Mouse (Mus musculus) R1 (cell line): Measurements from ENCODE around the gene Dera.
A peak's percentile ranks its signal among the peaks of the same experiment; 100 is the strongest.

Experiments
- DNase-seq: peaks from one replicate; pipeline ENCODE4 v3.0.0-alpha.2; 2018; ENCODE audit warnings: low read depth, low spot score

Gene Dera

DNA sequence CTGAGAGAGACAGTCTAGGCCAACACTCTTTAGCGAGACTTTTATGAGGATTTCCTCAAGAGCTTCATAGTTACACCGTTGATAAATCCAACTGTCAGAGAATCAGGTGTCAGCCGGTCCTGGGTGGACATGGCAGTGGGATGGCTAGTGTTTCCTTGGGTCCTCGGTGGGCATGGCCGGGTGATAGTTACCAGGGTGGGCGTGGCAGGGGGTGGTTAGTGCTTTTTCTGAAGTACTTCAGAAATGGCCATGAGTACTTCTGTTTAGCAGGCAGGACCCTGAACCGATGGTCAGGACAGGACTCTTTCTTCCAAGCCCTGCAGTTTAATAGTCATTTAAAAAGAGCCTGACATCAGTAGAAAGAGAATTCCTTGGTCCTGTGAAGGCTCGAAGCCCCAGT lies 52.5 kb downstream of the Dera start:
- no peak for DNase-seq

DNA sequence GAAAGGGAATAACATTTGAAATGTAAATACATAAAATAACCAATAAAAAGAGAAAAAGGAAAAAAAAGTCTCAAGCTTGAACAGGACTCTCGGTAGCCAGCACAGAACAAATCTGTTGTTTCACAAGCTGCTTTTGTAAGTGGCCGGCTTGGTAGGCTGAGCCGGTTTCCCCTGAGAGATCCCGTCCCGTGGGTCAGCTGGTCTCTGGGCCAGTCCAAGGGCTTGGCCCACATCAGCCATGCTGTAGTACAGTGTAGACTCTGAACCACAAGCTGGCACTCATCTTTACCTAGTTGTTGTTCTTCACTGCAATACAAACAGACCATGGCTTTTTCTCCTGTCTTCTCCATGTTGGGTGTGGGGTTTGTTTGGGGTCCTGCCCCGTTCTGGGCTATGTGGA lies 53.0 kb downstream of the Dera start:
- no peak for DNase-seq

DNA sequence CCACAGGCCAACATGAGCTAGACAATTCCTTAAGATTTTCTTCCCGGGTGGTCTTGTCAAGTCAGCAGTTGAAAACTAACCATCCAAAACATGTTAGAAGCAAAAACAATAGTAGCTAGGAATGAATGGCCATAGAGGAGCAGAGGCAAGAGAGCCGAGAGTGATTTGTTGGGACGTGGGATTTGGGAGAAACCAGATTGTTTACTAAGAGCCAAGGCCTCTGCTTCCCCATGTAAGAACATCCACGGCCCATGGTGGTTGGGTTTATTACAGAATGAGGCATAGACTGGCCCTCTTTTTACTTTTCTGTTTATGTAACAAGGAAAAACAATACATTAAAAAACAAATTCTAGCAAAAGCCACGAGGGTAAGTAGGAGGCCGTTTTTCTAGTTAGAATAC lies 54.4 kb downstream of the Dera start:
- no peak for DNase-seq

DNA sequence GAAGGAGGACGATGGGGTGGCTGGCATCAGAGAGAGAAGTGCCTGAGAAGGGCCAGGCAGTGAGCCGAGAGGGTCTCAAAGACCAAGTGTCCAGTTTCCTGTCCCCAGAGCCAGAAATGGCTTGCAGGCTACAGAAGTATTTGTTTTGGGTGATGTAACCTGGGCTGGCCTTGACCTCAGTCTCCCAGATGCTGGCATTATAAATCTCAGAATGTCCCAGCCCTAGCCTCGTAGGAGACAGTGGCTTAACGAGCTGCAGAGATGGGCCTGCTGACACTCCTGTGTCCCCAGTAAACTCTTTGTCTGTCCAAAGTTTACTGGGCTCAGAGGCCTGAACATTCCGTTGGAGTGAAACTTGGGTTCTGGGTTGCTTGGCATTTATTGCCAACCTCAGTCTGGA lies 55.8 kb downstream of the Dera start:
- DNase-seq, result no peak

DNA sequence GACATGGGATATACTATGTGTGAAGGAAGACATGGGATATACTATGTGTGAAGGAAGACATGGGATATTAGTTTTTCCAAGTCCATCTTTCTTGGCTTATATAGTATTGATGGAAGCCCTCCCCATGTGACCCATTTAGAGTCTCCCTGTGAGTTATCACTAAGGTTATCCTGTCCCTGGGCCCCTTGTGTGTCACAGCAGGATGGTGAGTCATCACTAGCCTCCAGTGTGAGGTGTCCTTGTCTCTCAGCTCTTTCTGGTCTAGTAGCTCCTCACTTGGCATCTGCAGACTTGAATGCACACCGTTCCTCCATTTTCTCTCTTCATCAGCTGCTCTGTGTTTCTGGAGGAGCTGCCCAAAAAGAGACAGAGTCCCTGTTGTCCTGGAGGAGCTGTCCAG lies 59.7 kb downstream of the Dera start:
- no peak for DNase-seq

DNA sequence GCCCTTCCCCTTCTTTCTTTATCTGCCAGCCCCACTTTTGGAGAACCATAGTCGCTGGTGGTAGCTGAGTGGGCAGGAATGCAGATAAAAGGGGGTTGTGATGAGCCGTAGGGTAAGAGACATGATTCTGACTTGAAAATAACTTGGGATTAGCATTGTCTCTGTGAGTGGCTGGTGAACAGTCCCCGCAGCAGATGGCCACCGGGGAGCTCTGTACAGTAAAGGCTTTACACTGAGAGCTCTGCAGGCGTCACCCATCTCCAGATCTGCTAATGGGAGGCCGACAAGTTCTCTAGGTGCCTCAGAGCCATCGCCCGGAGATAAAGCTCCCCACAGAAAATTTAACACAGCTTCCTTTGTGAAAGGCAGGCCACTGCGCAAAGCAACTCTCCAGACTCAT lies 62.2 kb downstream of the Dera start:
- no peak for DNase-seq

DNA sequence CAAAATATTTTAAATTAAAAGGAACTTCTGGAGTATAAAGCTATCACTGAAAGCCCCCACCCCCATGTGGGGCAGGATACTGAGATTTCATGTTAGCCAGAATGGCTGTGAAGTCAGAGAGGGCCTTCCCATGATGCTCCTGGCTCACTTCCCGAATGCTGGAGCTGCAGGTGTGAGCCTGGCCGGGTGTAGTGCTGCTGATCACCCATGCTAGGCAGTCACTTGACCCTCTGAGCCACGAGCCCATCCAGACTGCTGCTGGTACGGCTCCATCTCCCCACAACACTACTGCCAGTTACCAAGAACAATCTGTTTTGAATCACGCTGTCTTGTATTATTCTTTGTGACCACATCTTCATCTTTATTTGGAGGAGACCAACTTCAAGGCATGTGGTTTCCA lies 68.2 kb downstream of the Dera start:
- no peak for DNase-seq

DNA sequence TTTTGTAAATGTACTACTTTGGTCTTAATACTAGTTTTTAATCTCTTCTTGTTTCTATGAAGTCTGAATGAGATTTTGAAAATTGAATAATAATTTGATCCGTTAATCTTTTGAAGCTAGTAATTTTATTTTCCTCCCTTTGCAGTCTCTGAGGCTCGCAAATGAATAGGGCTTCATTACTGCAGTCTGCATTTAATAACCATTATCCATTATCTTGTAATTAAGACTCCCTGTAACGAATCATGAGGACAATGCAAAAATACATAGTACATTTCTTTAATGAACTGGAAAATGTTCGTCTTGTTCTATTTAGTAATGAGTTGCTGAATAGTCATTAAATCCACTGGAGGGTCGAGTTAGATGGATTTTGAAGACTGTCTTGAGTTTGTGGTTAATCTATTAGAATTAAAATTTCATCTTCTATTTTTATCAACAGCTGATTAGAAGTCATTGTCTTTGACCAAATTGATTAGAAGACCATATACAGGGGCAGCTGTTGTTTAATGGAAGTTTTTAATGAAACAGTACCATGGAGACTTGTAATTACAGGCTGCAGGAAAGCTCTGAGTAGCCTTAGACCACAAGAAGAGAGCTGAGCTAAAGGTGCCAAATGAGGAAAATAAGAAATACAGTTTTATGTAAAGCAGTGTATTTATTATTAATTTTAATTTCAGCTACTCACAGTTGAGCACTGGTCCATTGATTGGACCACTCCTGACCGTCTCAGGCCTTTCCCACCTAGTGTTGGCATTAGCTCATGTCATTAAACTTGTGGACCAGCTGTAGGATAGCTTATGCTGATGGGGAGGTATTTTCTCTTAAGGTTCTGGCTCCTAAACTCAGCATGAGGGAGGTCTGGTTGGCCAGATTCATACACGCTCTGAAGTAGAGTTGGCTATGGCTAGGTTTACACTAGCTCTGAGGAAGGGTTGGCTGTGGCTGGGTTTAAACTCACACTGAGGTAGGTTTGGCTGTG lies 70.0 kb downstream of the Dera start:
- DNase-seq, result no peak

DNA sequence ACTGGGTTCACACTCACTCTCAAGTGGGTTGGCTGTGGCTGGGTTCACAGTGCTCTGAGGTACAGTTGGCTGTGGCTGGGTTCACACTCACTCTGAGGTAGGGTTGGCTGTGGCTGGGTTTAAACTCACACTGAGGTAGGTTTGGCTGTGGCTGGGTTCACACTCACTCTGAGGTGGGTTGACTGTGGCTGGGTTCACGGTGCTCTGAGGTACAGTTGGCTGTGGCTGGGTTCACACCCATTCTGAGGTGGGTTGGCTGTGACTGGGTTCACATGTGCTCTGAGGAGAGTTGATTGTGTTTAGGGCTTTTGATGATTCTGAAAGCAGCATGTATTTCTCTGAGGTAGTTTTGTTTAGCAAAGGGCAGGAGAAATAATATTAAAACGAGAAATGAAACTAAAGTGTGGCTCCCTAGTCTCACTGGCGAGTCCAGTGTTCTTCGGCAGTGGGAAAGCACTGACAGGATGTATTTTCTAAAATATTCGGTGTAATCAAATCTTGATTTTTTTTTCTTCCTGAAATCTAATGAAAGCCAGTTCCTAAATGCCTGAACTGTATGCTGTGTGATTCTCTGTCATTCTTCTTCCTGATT lies 70.8 kb downstream of the Dera start:
- DNase-seq, result no peak

DNA sequence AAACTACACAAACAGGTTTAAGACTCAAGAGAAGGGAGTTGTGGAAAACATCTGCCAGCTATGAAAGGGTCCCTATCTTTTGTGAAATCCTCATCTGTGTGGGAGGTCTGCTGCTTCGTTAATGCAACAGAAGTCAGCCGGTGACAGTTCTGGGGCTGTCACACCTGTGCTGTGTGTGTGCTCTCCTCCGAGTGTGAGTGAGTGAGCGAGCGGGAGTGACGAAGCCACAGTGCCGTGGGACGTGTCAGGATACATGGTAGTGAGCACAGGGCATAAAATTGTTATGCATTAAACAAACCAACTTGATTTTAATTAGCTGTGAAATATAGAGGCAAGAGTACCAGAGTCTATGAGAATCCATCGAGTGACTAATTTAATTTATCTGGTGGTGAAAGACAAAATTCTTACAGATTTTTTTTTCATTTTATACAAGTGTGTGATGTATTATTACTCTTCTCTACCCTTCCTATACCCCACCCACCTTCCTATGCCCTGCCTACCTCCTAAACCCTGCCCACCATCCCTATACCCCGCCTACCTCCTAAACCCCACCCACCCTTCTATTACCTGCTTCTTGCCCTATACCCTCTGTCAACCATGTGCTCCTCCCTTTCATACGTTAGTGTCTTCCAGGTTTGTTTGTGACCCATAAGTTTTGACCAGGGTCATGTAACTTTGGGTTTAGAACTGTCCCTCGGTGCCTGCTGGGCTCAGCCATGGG lies 74.9 kb downstream of the Dera start:
- DNase-seq, result no peak

DNA sequence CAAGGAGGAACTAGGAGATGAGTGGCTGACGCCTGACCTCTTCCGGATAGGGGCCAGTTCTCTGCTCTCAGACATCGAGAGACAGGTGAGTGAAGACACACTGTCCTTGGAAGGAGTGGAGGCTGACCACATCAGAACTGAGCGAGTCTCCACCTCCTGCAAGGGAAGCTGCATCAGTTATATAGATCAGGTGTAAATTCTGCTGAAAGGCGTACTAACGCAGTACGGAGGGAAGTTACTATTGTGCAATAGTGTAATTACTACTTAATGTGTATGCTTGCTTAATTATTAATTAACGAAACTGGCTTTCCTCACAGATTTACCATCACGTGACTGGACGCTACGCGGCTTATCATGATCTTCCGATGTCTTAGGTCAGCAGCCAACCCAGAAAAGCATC lies 82.5 kb downstream of the Dera start:
- DNase-seq, result no peak

DNA sequence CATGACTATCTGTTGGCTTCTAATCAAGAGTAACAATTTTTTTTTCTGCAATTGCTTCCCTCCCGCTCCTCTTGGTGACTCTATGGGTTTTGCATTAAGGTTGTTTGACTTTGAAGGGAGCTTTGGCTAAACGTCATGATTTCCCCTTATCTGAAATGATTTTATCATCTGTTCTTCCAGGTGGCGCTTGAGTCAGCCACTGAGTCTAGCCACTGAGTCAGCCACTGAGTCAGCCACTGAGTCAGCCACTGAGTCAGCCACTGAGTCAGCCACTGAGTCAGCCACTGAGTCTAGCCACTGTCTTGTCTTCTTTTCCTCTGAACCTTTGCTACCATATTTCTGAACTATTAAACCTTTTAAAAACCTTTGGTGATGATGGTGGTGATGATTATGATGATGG lies 89.0 kb downstream of the Dera start:
- no peak for DNase-seq

DNA sequence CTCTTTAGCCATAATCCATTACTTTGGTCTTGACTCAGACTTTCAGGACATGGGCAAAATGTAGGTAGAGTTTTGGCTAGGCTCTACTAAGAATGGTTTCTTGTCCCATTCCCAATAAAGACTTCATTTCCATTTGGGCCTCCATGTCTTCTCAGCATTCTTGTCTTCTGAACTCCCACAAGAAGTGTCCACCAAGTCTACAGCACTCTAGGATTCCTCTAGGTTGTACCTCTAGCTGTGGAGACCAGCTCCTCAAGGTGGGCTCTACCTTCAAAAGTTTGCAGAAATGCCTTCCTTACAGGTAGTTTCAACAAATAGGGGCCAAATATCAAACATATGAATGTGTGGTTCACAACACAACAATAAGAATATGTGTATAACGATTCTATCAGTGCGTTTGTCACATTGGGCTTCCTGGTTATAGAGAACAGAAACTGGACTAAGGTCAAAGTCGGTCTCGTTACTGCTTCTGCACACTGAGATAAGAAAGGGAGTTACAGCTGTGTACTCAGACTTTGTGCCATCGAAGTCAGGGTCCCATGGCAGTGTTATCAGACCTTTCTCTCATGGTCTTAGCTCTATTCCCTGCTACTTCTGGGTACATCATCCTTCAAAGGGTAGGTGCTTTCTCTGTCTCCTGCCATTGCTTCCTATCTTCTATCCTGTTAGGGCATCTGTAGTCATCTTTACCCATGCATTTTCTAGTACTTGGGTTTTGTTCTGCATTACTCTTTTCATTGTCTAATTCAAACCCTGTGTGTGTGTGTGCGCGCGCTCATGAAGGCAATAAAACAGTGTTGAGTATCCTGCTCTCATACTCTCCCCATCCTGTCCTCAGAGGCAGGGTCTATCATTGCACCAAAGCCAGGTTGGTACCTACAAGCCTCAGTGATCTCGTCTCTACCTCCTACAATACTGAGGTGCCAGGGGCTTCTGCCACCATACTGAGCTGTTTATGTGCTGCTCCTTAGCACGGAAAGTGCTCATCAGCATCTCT lies 103.2 kb downstream of the Dera start:
- no peak for DNase-seq

DNA sequence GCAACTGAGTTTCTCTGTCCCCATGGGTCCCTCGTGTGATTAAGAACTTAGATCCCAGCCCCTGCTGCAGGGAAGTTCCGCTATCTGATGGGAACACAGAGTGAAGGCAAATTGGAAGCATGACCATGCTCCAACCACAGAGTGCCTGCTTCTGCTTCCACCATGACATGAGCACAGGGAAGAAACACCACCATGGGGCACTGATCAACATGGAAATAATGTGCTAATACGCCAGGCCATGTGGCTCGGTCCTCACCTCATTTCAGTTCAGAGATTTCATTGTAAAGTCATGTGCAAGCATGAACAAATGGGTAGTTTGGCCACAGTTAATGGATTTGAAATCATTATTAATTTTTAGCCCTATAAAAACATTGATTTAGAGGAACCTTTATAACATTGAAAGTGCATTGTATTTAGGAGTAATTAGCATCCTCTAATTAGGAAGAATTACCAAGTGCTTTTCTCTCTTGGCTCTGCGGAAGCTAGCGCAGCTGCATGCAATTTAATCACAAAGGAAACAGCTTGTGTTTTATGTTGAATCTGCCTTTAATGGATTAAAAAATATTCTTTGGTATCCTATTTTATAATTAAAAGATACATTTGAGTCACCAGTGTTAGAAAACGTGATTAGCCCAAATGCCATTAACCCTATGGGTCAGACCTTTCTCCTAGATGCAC lies 115.7 kb downstream of the Dera start:
- no peak for DNase-seq

DNA sequence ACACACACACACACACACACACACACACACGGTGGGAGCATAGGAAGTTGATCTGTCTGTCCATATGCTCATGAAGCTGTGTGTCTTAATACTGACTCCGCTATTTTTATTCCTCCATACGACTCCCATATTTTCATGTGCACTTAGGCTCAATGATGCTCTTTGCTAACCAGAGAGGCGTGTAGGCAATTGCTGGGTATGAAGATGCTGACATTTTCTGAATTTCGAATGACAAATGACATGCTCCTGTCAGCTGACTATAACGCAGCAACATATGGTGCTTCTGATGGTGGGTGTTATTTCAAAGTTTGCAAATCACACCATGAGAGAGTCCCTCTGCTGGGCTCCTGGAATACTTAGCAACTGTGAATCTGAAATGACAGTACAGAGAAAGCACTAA lies 116.3 kb downstream of the Dera start:
- no peak for DNase-seq

DNA sequence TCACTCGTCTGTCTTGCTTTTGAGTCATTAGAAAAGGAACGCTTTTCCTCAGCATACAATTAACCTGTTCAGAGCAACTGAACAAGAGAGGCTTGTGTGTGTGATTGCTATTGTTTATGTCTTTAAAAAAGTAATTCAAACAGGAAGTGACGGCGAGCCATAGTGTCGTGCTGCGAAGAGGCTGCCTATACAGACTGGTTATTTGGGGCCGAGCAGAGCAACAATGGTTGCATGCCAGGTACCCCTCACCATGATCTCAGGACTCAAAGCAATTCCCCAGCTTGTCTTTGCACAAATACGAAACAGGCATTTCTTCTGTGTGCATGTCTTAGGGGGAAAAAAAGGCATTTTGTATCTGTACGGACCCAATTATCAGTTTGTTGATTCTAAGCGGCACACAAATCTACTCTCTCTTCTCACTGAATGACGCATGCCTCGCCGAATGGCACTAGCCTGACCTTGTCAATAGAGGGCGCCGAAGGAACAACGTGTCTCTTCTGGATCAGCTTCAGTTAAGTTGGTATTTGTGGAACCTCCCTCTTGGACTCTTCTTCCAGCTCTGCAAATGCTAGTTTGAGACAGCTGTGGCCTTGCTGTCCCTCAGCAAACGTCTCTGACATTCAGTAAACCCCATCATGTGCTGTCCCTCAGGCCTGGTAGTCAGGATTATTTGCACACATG lies 117.8 kb downstream of the Dera start:
- peak; percentile 83 for DNase-seq

DNA sequence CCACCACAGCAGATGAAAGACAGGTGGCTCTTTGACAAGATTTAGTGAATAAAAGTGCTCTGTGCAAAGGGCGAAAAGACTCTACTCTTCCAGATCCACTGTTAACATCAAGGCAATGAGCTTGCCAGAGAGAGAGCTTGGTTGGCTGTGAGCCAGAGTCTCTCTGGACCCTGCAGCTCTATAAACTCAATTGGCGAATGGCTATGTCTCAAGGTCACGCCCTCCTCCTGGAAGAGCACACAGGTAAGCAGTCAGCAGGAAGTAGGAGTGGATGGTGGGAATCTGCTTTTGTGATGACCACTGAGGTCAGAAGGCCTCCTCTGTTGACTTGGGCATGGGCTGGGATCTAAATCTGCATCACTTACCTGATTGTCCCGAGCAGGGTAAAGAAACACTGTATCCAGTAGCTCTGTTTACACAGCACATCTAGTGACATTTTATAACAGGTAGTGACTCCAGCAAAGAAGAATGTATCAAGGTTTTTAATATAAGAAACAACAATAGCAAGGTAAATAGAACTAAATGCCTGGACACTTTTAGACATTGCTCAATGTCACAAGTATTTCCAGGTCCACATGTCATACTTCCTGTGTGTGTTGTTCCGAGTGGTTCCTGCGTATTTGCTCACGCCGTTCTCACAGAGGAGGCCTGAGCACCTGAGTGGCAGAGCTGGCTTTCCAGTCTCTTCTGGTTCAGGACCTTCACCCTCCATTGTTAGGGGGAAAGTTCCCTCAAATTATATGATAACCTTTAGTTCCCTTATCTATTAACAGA lies 120.3 kb downstream of the Dera start:
- DNase-seq, result no peak

DNA sequence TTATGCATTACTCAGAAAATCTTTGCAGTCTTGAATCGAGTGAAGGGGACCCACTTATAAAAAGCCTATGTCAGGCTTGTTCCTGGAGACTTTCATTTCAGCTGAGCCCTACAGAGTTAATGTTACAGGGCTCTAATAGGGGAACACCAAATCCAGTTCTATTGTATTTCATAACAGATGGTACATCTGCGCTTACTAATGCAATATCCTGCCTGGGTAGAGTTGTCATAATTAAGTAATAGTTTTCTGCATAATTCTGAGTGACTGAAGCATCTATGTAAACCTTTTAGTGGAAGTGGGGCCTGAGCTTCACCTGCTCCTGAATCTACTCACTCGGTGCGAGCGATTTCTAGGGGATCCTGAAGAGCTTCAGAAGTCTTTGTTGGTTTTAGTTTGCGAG lies 131.3 kb downstream of the Dera start:
- DNase-seq, result no peak

DNA sequence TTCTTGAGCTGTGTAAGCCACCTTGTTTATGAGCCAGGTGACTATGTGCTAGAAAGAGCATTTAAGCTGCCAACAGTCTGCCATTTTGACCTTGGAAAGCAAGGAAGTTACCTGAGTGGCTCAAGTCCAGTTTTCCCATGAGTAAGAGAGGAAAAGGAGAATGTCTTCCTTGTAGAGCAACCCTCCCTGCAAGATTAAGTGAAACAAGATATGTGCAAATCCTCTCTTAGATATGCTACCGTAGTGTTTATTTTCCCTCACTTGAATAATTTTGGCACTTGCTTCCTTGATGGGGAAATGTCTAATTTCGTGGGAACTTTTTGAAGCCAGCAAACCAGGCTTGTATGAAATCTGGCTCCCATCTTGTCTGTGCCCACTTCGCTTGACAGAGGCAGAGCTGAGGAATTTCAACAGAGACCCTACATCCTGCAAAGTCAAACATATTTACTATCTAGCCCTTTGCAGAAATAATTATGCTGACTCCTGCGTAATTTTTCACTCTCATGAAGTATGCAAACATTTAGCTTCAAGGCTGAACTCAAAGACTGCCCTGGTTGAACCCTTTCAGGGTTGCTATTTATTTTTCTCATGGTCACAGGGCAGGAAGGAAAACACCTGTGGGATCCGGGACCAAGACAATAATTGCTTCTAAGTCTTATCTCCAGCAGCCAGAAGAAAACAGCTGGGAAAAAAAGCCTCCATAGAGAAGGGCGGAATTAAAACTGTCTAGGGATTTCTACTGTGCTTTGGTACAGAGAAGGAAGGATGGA lies 132.0 kb downstream of the Dera start:
- DNase-seq, result no peak
